28 mouse cellular contexts compared by ENCODE assay signal in genomic region chr10:117743182-117743581, GRCm38 (mm10). TPM values are rescaled to one million over a fixed set of nuclear protein-coding genes. Genes with fewer than 3 reads are reported as not detected.
DNase-seq lines count a peak whose midpoint lies in the region; ATAC-seq and TF ChIP-seq lines count a peak whose summit lies in the region.
"Had no signal": no experiment of that assay in that cellular context is flagged by ENCODE, and none has a peak within 500 bp of the region (broad histone marks: within the 10 kb centered on the region; RNA-seq: fewer than 3 reads in every experiment).

No protein-coding gene starts in this region.

- no peak for TF ChIP-seq CTCF in lung, postnatal 0 days (IDR thresholded peaks at IDR 0.05)

- TF ChIP-seq EP300 in lung, postnatal 0 days (IDR thresholded peaks at IDR 0.05): no peak

- H3K9me3 ChIP-seq in embryonic facial prominence, embryonic 13.5 days: no peaks in the 10 kb centered on the region
- H3K9me3 ChIP-seq in embryonic facial prominence, embryonic 10.5 days: no peaks in the 10 kb centered on the region
- no peaks in the 10 kb centered on the region for H3K9me3 ChIP-seq in lung, postnatal 0 days (ENCODE audit: low read length)
- no peaks in the 10 kb centered on the region for H3K9me3 ChIP-seq in embryonic facial prominence, embryonic 15.5 days (replicated peaks)
- no peaks in the 10 kb centered on the region for H3K9me3 ChIP-seq in limb, embryonic 15.5 days
- H3K9me3 ChIP-seq: forebrain, embryonic 12.5 days; forebrain, embryonic 15.5 days; heart, embryonic 10.5 days; heart, embryonic 13.5 days; hindbrain, embryonic 12.5 days; hindbrain, embryonic 15.5 days; intestine, embryonic 15.5 days had no signal

- no peak overlapping the region for H3K9ac ChIP-seq in embryonic facial prominence, embryonic 13.5 days
- H3K9ac ChIP-seq in lung, postnatal 0 days (replicated peaks; ENCODE audit: low read depth): no peak overlapping the region
- H3K9ac ChIP-seq in embryonic facial prominence, embryonic 15.5 days: no peak overlapping the region
- no peak overlapping the region for H3K9ac ChIP-seq in limb, embryonic 15.5 days
- H3K9ac ChIP-seq: forebrain, embryonic 12.5 days; forebrain, embryonic 15.5 days; hindbrain, embryonic 12.5 days; intestine, embryonic 15.5 days had no signal

- 90% methylated on average over 2 of the region's 2 CpGs for WGBS in embryonic facial prominence, embryonic 13.5 days
- 88% methylated on average over 2 of the region's 2 CpGs for WGBS in embryonic facial prominence, embryonic 10.5 days
- 72% methylated on average over 2 of the region's 2 CpGs for WGBS in lung, postnatal 0 days
- WGBS in embryonic facial prominence, embryonic 15.5 days: 85% methylated on average over 2 of the region's 2 CpGs
- WGBS in limb, embryonic 15.5 days: 87% methylated on average over 2 of the region's 2 CpGs

- ATAC-seq in embryonic facial prominence, embryonic 13.5 days (ENCODE audit: insufficient number of reproducible peaks, insufficient read depth, low FRiP score, low TSS enrichment, low read depth): no peak
- no peak for ATAC-seq in lung, postnatal 0 days
- no peak for ATAC-seq in embryonic facial prominence, embryonic 15.5 days (ENCODE audit: insufficient number of reproducible peaks, low FRiP score, low TSS enrichment, low read depth)
- no peak for ATAC-seq in limb, embryonic 15.5 days (ENCODE audit: insufficient number of reproducible peaks, low FRiP score, low TSS enrichment, low read depth)
- ATAC-seq: forebrain, embryonic 15.5 days; intestine, embryonic 15.5 days had no signal

- H3K27me3 ChIP-seq in embryonic facial prominence, embryonic 13.5 days: no peaks in the 10 kb centered on the region
- no peaks in the 10 kb centered on the region for H3K27me3 ChIP-seq in embryonic facial prominence, embryonic 10.5 days (replicated peaks; ENCODE audit: low read depth, poor library complexity, severe bottlenecking)
- H3K27me3 ChIP-seq in lung, postnatal 0 days (replicated peaks; ENCODE audit: insufficient read depth, low read length): no peaks in the 10 kb centered on the region
- no peaks in the 10 kb centered on the region for H3K27me3 ChIP-seq in embryonic facial prominence, embryonic 15.5 days
- H3K27me3 ChIP-seq in limb, embryonic 15.5 days: no peaks in the 10 kb centered on the region
- H3K27me3 ChIP-seq: CH12.LX; forebrain, embryonic 12.5 days; forebrain, embryonic 15.5 days; heart, embryonic 13.5 days; hindbrain, embryonic 12.5 days; hindbrain, embryonic 15.5 days; intestine, embryonic 15.5 days had no signal

- H3K4me3 ChIP-seq in embryonic facial prominence, embryonic 13.5 days: no peak overlapping the region; the same call in 1 of the 2 replicates
- no peak overlapping the region for H3K4me3 ChIP-seq in embryonic facial prominence, embryonic 10.5 days
- no peak overlapping the region for H3K4me3 ChIP-seq in lung, postnatal 0 days (ENCODE audit: low read depth, low read length)
- H3K4me3 ChIP-seq in embryonic facial prominence, embryonic 15.5 days (replicated peaks): no peak overlapping the region
- 0 out of 2 replicates have a peak overlapping the region, but pooled peaks have one; percentile 52 for H3K4me3 ChIP-seq in limb, embryonic 15.5 days
- H3K4me3 ChIP-seq: erythroblast, embryonic 14.5 days; forebrain, embryonic 12.5 days; forebrain, embryonic 15.5 days; heart, adult 2 months; heart, embryonic 10.5 days; hindbrain, embryonic 12.5 days; hindbrain, embryonic 15.5 days; intestine, embryonic 15.5 days had no signal

- DNase-seq in embryonic facial prominence, embryonic 10.5 days (ENCODE audit: low spot score): no peak
- no peak for DNase-seq in lung, postnatal 0 days (ENCODE audit: low spot score)
- no peak for DNase-seq in lung, postnatal 36 days
- no peak for DNase-seq in cerebellum, adult 9-11 months
- DNase-seq in cerebellum, adult 18-20 months: no peak
- DNase-seq: adrenal gland, adult 8-10 months; adrenal gland, postnatal 25 days; B cell, adult 2 months; cerebellum, adult 11-12 months; cerebellum, adult 9-10 months; cerebellum, postnatal 25 days; gastrocnemius, postnatal 10 days; gastrocnemius, postnatal 36 days; heart, adult 2 months; heart, postnatal 14 days; heart, postnatal 4 days had no signal

- H3K27ac ChIP-seq in embryonic facial prominence, embryonic 13.5 days: peak overlapping the region; percentile 72; the same call in 1 of the 2 replicates
- no peak overlapping the region for H3K27ac ChIP-seq in embryonic facial prominence, embryonic 10.5 days (replicated peaks)
- H3K27ac ChIP-seq in lung, postnatal 0 days (ENCODE audit: low read length): 0 out of 2 replicates have a peak overlapping the region, but pooled peaks have one; percentile 2
- H3K27ac ChIP-seq in embryonic facial prominence, embryonic 15.5 days (replicated peaks): peak overlapping the region; percentile 30; the same call in 1 of the 2 replicates
- peak overlapping the region; percentile 79 for H3K27ac ChIP-seq in limb, embryonic 15.5 days
- H3K27ac ChIP-seq: forebrain, embryonic 12.5 days; forebrain, embryonic 15.5 days; heart, adult 2 months; heart, embryonic 10.5 days; hindbrain, embryonic 12.5 days; hindbrain, embryonic 15.5 days; intestine, embryonic 15.5 days had no signal

- H3K36me3 ChIP-seq in embryonic facial prominence, embryonic 13.5 days: peaks cover 29% of the 10 kb centered on the region
- H3K36me3 ChIP-seq in embryonic facial prominence, embryonic 10.5 days (replicated peaks): peaks cover 54% of the 10 kb centered on the region
- no peaks in the 10 kb centered on the region for H3K36me3 ChIP-seq in lung, postnatal 0 days (ENCODE audit: insufficient read depth, low read length)
- peaks cover 21% of the 10 kb centered on the region for H3K36me3 ChIP-seq in embryonic facial prominence, embryonic 15.5 days
- peaks cover 28% of the 10 kb centered on the region for H3K36me3 ChIP-seq in limb, embryonic 15.5 days

- peak overlapping the region; percentile 79 for H3K4me2 ChIP-seq in embryonic facial prominence, embryonic 13.5 days
- no peak overlapping the region for H3K4me2 ChIP-seq in lung, postnatal 0 days (replicated peaks; ENCODE audit: low read depth, low read length)
- H3K4me2 ChIP-seq in embryonic facial prominence, embryonic 15.5 days (replicated peaks): no peak overlapping the region
- H3K4me2 ChIP-seq in limb, embryonic 15.5 days: no peak overlapping the region; the same call in 1 of the 2 replicates
- H3K4me2 ChIP-seq: forebrain, embryonic 12.5 days; forebrain, embryonic 15.5 days; hindbrain, embryonic 12.5 days; intestine, embryonic 15.5 days had no signal

- peaks cover 31% of the 10 kb centered on the region for H3K4me1 ChIP-seq in embryonic facial prominence, embryonic 13.5 days
- H3K4me1 ChIP-seq in embryonic facial prominence, embryonic 10.5 days: peaks cover 29% of the 10 kb centered on the region
- H3K4me1 ChIP-seq in lung, postnatal 0 days (ENCODE audit: insufficient read depth, low read depth, low read length): no peaks in the 10 kb centered on the region
- peaks cover 8% of the 10 kb centered on the region for H3K4me1 ChIP-seq in embryonic facial prominence, embryonic 15.5 days
- H3K4me1 ChIP-seq in limb, embryonic 15.5 days: peaks cover 32% of the 10 kb centered on the region

RNA-seq across cellular contexts. Expression of gene Slc35e3, which starts 3.0 kb away (rescaled TPM):
- polyA plus RNA-seq in embryonic facial prominence, embryonic 13.5 days (2015; fragmentation: Nextera tagmentation; extraction: Ambion mirVana): 34.0 and 37.0 TPM in 2 replicates
- 20.2 and 24.7 TPM in 2 replicates for polyA plus RNA-seq in embryonic facial prominence, embryonic 10.5 days (2016; fragmentation: Nextera tagmentation; extraction: Ambion mirVana)
- 16.7 and 17.2 TPM in 2 replicates for polyA plus RNA-seq in lung, postnatal 0 days (2015; fragmentation: Nextera tagmentation; extraction: Ambion mirVana)
- polyA plus RNA-seq in embryonic facial prominence, embryonic 15.5 days (2015; fragmentation: Nextera tagmentation; extraction: Ambion mirVana): 20.9 and 22.7 TPM in 2 replicates
- 21.5 and 25.1 TPM in 2 replicates for polyA plus RNA-seq in limb, embryonic 15.5 days (2015; fragmentation: Nextera tagmentation; extraction: Ambion mirVana)
- polyA plus RNA-seq: erythroblast, embryonic 14.5 days had no signal

RNA-seq across cellular contexts. Expression of gene Mdm2, which starts 32.6 kb away (rescaled TPM):
- 49.3 and 50.2 TPM in 2 replicates for polyA plus RNA-seq in embryonic facial prominence, embryonic 13.5 days (2015; fragmentation: Nextera tagmentation; extraction: Ambion mirVana)
- polyA plus RNA-seq in embryonic facial prominence, embryonic 10.5 days (2016; fragmentation: Nextera tagmentation; extraction: Ambion mirVana): 58.9 and 64.4 TPM in 2 replicates
- polyA plus RNA-seq in lung, postnatal 0 days (2015; fragmentation: Nextera tagmentation; extraction: Ambion mirVana): 22.7 and 28.9 TPM in 2 replicates
- polyA plus RNA-seq in embryonic facial prominence, embryonic 15.5 days (2015; fragmentation: Nextera tagmentation; extraction: Ambion mirVana): 43.9 and 57.8 TPM in 2 replicates
- polyA plus RNA-seq in limb, embryonic 15.5 days (2015; fragmentation: Nextera tagmentation; extraction: Ambion mirVana): 40.2 and 43.8 TPM in 2 replicates

RNA-seq across cellular contexts. Expression of gene Nup107, which starts 49.3 kb away (rescaled TPM):
- polyA plus RNA-seq in embryonic facial prominence, embryonic 13.5 days (2015; fragmentation: Nextera tagmentation; extraction: Ambion mirVana): 60.6 and 77.4 TPM in 2 replicates
- polyA plus RNA-seq in embryonic facial prominence, embryonic 10.5 days (2016; fragmentation: Nextera tagmentation; extraction: Ambion mirVana): 106 and 107 TPM in 2 replicates
- 15.2 and 17.3 TPM in 2 replicates for polyA plus RNA-seq in lung, postnatal 0 days (2015; fragmentation: Nextera tagmentation; extraction: Ambion mirVana)
- polyA plus RNA-seq in embryonic facial prominence, embryonic 15.5 days (2015; fragmentation: Nextera tagmentation; extraction: Ambion mirVana): 50.7 and 50.8 TPM in 2 replicates
- polyA plus RNA-seq in limb, embryonic 15.5 days (2015; fragmentation: Nextera tagmentation; extraction: Ambion mirVana): 54.2 and 54.6 TPM in 2 replicates
